Mouse (Mus musculus) kidney, adult 10 weeks (tissue): Measurements from ENCODE around the gene Tulp1. TPM values are rescaled to one million over a fixed set of nuclear protein-coding genes. Genes with fewer than 3 reads are reported as not detected.

ENCODE experiments used
- polyA plus RNA-seq: library from polyadenylated mRNA; stranded (reverse); fragments of 350-450 nt; fragmentation: Illumina TruSeq; extraction: RNeasy Lipid Tissue Mini Kit (QIAGEN cat#74804); gene quantifications from one replicate; pipeline ENCODE4 v1.2.3, GENCODE M21; 2014; ENCODE audit warnings: low read depth, low replicate concordance

Tulp1 gene
- polyA plus RNA-seq: not detected

GRCm38 (mm10) chr17:28365122-28365521 is at the start of gene Tulp1:
Tulp1 (minus strand) TSS chr17:28365222.

GRCm38 (mm10) chr17:28350466-28351352 is 14.3 kb downstream of the Tulp1 start, which contains the start of gene Tead3:
Tead3 (minus strand) TSS chr17:28350817.

GRCm38 (mm10) chr17:28328366-28328928 is 36.6 kb downstream of the Tulp1 start, which contains the start of gene Rpl10a:
Rpl10a (plus strand) TSS chr17:28328471.

GRCm38 (mm10) chr17:28313212-28313879 is 51.7 kb downstream of the Tulp1 start, which contains the start of gene Fance:
Fance (plus strand) TSS chr17:28313519.

Other genes starting within 250 kb of the Tulp1 start
- 0.77 TPM for gene Scube3, start 223.1 kb downstream of the Tulp1 start, polyA plus RNA-seq
- 0.73 TPM for gene Zfp523, start 188.1 kb downstream of the Tulp1 start, polyA plus RNA-seq
- gene Def6, start 157.4 kb downstream of the Tulp1 start, polyA plus RNA-seq: 0.53 TPM
- gene Ppard, start 132.5 kb downstream of the Tulp1 start, polyA plus RNA-seq: 0.61 TPM
- not detected for gene Fance, start 51.7 kb downstream of the Tulp1 start, polyA plus RNA-seq
- 117 TPM for gene Rpl10a, start 36.8 kb downstream of the Tulp1 start, polyA plus RNA-seq
- gene Tead3, start 14.4 kb downstream of the Tulp1 start, polyA plus RNA-seq: 0.49 TPM
- 45.0 TPM for gene Fkbp5, start 152.3 kb upstream of the Tulp1 start, polyA plus RNA-seq
- gene Armc12, start 165.6 kb upstream of the Tulp1 start, polyA plus RNA-seq: 0.44 TPM
- not detected for gene Clpsl2, start 184.2 kb upstream of the Tulp1 start, polyA plus RNA-seq
- gene Clps, start 195.5 kb upstream of the Tulp1 start, polyA plus RNA-seq: not detected
- not detected for gene Lhfpl5, start 210.4 kb upstream of the Tulp1 start, polyA plus RNA-seq